Mouse (Mus musculus) intestine, embryonic 14.5 days (tissue): ENCODE data around the gene Hoxa3. TPM values are rescaled to one million over a fixed set of nuclear protein-coding genes. Genes with fewer than 3 reads are reported as not detected.
A peak's percentile ranks its signal among the peaks of the same experiment; 100 is the strongest.

Experiments used
- ATAC-seq: fragments of 200-750 bp; cut with Nextera tagmentation; replicated peaks from 2 replicates; pipeline ENCODE4 v1.8.0; 2017; ENCODE audit warnings: low read depth, moderate number of reproducible peaks, moderate TSS enrichment, moderate library complexity; ENCODE audit not compliant: low FRiP score, low TSS enrichment
- DNase-seq: peaks from one replicate; pipeline ENCODE4 v3.0.0-alpha.2; 2018; ENCODE audit warnings: low spot score
- H3K27ac ChIP-seq: fragments of 300-500 bp; sonication (generic); 2 replicates; pipeline ENCODE4 v1.5.1; 2014; ENCODE audit warnings: low read depth, mild to moderate bottlenecking, control low read depth
- H3K27me3 ChIP-seq: fragments of 300-500 bp; sonication (generic); replicated peaks from 2 replicates; pipeline ENCODE4 v1.6.1; 2014; ENCODE audit warnings: low read length, control low read depth; ENCODE audit not compliant: control insufficient read depth, insufficient read depth
- H3K36me3 ChIP-seq: fragments of 300-500 bp; sonication (generic); 2 replicates; pipeline ENCODE4 v1.6.1; 2014; ENCODE audit warnings: low read length, control low read depth; ENCODE audit not compliant: control insufficient read depth, insufficient read depth
- H3K4me1 ChIP-seq: fragments of 300-500 bp; sonication (generic); replicated peaks from 2 replicates; pipeline ENCODE4 v1.6.1; 2014; ENCODE audit warnings: low read length, control low read depth, mixed read lengths; ENCODE audit not compliant: control insufficient read depth, insufficient read depth
- H3K4me2 ChIP-seq: fragments of 300-500 bp; sonication (generic); 2 replicates; pipeline ENCODE4 v1.6.1; 2014; ENCODE audit warnings: low read length
- H3K4me3 ChIP-seq: fragments of 300-500 bp; sonication (generic); 2 replicates; pipeline ENCODE4 v1.5.1; 2014; ENCODE audit warnings: low read depth, low read length, control low read depth, mixed read lengths
- H3K9ac ChIP-seq: fragments of 300-500 bp; sonication (generic); 2 replicates; pipeline ENCODE4 v1.6.1; 2014; ENCODE audit warnings: mild to moderate bottlenecking, low read length
- H3K9me3 ChIP-seq: fragments of 300-500 bp; sonication (generic); 2 replicates; pipeline ENCODE4 v1.6.1; 2016; ENCODE audit warnings: low read length, control low read depth; ENCODE audit not compliant: control insufficient read depth
- WGBS: fragments of 180-500 bp; shearing (Covaris S2); extraction: QIAGEN DNeasy Blood & Tissue Kit; methylation state at CpG from one replicate; pipeline ENCODE4 v1.1.7; 2014; 5-methylcytosine and 5-hydroxymethylcytosine counted together
- polyA plus RNA-seq: library from polyadenylated mRNA; unstranded; fragments of >200 nt; fragmentation: Nextera tagmentation; extraction: Ambion mirVana; gene quantifications from 2 replicates; pipeline ENCODE4 v1.2.1, GENCODE M21; 2014

The Hoxa3 gene
- polyA plus RNA-seq, 1 experiment from 2014 or later = 9.7 TPM

- H3K36me3 ChIP-seq = no peaks in the 10 kb centered on the region
- H3K27ac ChIP-seq = no peak overlapping the region; the same call in 1 of the 2 replicates
- H3K27me3 ChIP-seq = peaks cover 100% of the 10 kb centered on the region
- 4% methylated on average over 9 of the region's 9 CpGs for WGBS
- no peaks in the 10 kb centered on the region for H3K4me1 ChIP-seq
- 0 out of 2 replicates have a peak overlapping the region, but pooled peaks have one; percentile 41 for H3K4me3 ChIP-seq
- peak overlapping the region; percentile 40 for H3K4me2 ChIP-seq
- no peak for ATAC-seq
- peak overlapping the region; percentile 22 for H3K9ac ChIP-seq
- H3K9me3 ChIP-seq = no peaks in the 10 kb centered on the region
- DNase-seq = no peak
Measured at GRCm38 (mm10) chr6:52241001-52241621, 28.0 kb upstream of the Hoxa3 start.

GRCm38 (mm10) chr6:52240389-52241000 lies 27.4 kb upstream of the Hoxa3 start, which contains the start of gene Hoxa10:
TSS of gene Hoxa10 (minus strand) at chr6:52240854.
- Histone ChIP-seq H3K27ac (peak within 1 kb of the TSS; percentile 87), H3K4me3 (peak within 1 kb of the TSS; percentile 41), H3K9me3 (no peaks in the 10 kb centered on the region), H3K9ac (peak within 1 kb of the TSS; percentile 67), H3K4me1 (no peaks in the 10 kb centered on the region), H3K27me3 (peaks cover 100% of the 10 kb centered on the region), H3K36me3 (no peaks in the 10 kb centered on the region), H3K4me2 (peak within 1 kb of the TSS; percentile 40)
- under 1% methylated on average over 35 of the region's 35 CpGs for WGBS
- peak; percentile 74 for DNase-seq
- peak; percentile 73 for ATAC-seq

- no peak for ATAC-seq
- Histone ChIP-seq H3K27ac (peak overlapping the region; percentile 87), H3K27me3 (peaks cover 100% of the 10 kb centered on the region), H3K9me3 (no peaks in the 10 kb centered on the region), H3K4me1 (no peaks in the 10 kb centered on the region), H3K4me3 (peak overlapping the region; percentile 41), H3K4me2 (peak overlapping the region; percentile 40), H3K9ac (peak overlapping the region; percentile 67), H3K36me3 (no peaks in the 10 kb centered on the region)
- WGBS = 3% methylated on average over 30 of the region's 30 CpGs
- DNase-seq = peak; percentile 73
Measured at GRCm38 (mm10) chr6:52239625-52240388, 26.7 kb upstream of the Hoxa3 start.

GRCm38 (mm10) chr6:52238976-52239375 lies 25.8 kb upstream of the Hoxa3 start:
- ATAC-seq (no peak), DNase-seq (peak; percentile 78)
- no peak overlapping the region for H3K27ac ChIP-seq
- H3K27me3 ChIP-seq = peaks cover 100% of the 10 kb centered on the region
- WGBS = 4% methylated on average over 7 of the region's 7 CpGs
- H3K9me3 ChIP-seq = no peaks in the 10 kb centered on the region
- no peaks in the 10 kb centered on the region for H3K4me1 ChIP-seq
- peak overlapping the region; percentile 67 for H3K9ac ChIP-seq
- H3K4me2 ChIP-seq = peak overlapping the region; percentile 40
- H3K36me3 ChIP-seq = no peaks in the 10 kb centered on the region
- peak overlapping the region; percentile 41 for H3K4me3 ChIP-seq

DNA sequence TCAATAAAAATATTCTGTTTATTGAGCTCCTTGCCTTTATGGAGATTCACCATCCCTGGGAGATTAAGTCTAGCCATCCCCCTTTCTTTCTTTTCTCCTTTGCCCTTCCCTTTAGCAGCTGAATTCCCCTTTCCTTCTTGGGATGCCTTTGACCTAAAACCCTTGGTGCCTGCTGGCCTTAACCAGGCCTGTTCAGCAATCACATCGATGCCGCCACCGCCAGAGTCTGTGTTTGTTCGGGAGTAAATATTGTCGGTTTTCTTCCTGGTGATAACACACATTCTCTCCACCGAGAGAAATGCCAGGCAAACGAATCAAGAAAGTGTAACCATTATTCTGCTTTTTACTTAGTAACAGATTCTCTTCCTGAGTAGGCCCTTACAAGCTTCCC lies 25.0 kb upstream of the Hoxa3 start:
- under 1% methylated on average over 7 of the region's 7 CpGs for WGBS
- DNase-seq (peak; percentile 75), ATAC-seq (no peak)
- Histone ChIP-seq H3K27ac (no peak overlapping the region), H3K27me3 (peaks cover 100% of the 10 kb centered on the region), H3K36me3 (no peaks in the 10 kb centered on the region), H3K4me1 (no peaks in the 10 kb centered on the region), H3K4me2 (peak overlapping the region; percentile 40), H3K9me3 (no peaks in the 10 kb centered on the region), H3K9ac (peak overlapping the region; percentile 67), H3K4me3 (peak overlapping the region; percentile 41)

GRCm38 (mm10) chr6:52237346-52238154 lies 24.4 kb upstream of the Hoxa3 start:
- DNase-seq (no peak), ATAC-seq (no peak)
- Histone ChIP-seq H3K4me1 (no peaks in the 10 kb centered on the region), H3K27ac (no peak overlapping the region), H3K9ac (peak overlapping the region; percentile 67), H3K36me3 (no peaks in the 10 kb centered on the region), H3K9me3 (no peaks in the 10 kb centered on the region), H3K4me2 (peak overlapping the region; percentile 40), H3K4me3 (peak overlapping the region; percentile 41), H3K27me3 (peaks cover 100% of the 10 kb centered on the region)
- WGBS = 16% methylated on average over 10 of the region's 10 CpGs

GRCm38 (mm10) chr6:52236806-52237205 lies 23.7 kb upstream of the Hoxa3 start:
- no peaks in the 10 kb centered on the region for H3K4me1 ChIP-seq
- H3K27me3 ChIP-seq = peaks cover 100% of the 10 kb centered on the region
- H3K4me2 ChIP-seq = peak overlapping the region; percentile 40
- H3K36me3 ChIP-seq = no peaks in the 10 kb centered on the region
- no peaks in the 10 kb centered on the region for H3K9me3 ChIP-seq
- H3K27ac ChIP-seq = no peak overlapping the region
- 7% methylated on average over 3 of the region's 3 CpGs for WGBS
- peak overlapping the region; percentile 11; the same call in 1 of the 2 replicates for H3K4me3 ChIP-seq
- peak overlapping the region; percentile 6; the same call in 1 of the 2 replicates for H3K9ac ChIP-seq
- no peak for DNase-seq
- ATAC-seq = no peak

- H3K9me3 ChIP-seq = no peaks in the 10 kb centered on the region
- H3K4me3 ChIP-seq = 0 out of 2 replicates have a peak overlapping the region, but pooled peaks have one; percentile 4
- H3K27me3 ChIP-seq = peaks cover 100% of the 10 kb centered on the region
- DNase-seq (no peak), ATAC-seq (no peak)
- H3K4me2 ChIP-seq = peak overlapping the region; percentile 32
- no peaks in the 10 kb centered on the region for H3K36me3 ChIP-seq
- H3K9ac ChIP-seq = no peak overlapping the region; the same call in 1 of the 2 replicates
- H3K27ac ChIP-seq = no peak overlapping the region
- no peaks in the 10 kb centered on the region for H3K4me1 ChIP-seq
- WGBS = 21% methylated on average over 6 of the region's 6 CpGs
Measured at GRCm38 (mm10) chr6:52235866-52236265, 22.7 kb upstream of the Hoxa3 start.
